Mouse (Mus musculus) liver, embryonic 14 days (tissue): ENCODE results near the gene Olfr648. TPM values are rescaled to one million over a fixed set of nuclear protein-coding genes. Genes with fewer than 3 reads are reported as not detected.

Experiments
- polyA plus RNA-seq: library from polyadenylated mRNA; depleted of rRNA; stranded (reverse); fragments of >200 nt; gene quantifications from 2 replicates; pipeline ENCODE4 v1.2.3, GENCODE M21; 2012; rRNA removed

Olfr648 gene
- 0.03 and 0.06 TPM in 2 replicates for polyA plus RNA-seq

DNA sequence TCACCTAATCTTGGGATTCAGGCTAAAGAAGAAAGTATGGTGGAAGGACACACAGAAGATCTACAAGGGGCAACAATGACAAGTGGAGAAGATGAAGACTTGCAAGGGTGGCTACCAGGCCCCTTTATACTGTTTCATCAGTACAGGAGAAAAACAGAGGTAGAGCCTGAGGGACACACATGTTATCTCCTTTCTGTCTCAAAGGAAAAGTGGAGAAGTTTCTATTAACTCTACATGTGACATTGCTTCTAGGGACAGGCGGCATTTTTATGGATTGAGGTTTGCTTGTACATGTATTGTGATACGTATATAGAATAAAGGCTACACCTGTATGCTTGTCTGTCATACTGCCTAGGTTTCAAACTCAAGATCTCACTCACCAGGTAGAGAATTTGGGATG, at the start of gene Olfr648:
TSS of gene Olfr648 (minus strand) at position 101 of the 400 bp plus-strand sequence.

DNA sequence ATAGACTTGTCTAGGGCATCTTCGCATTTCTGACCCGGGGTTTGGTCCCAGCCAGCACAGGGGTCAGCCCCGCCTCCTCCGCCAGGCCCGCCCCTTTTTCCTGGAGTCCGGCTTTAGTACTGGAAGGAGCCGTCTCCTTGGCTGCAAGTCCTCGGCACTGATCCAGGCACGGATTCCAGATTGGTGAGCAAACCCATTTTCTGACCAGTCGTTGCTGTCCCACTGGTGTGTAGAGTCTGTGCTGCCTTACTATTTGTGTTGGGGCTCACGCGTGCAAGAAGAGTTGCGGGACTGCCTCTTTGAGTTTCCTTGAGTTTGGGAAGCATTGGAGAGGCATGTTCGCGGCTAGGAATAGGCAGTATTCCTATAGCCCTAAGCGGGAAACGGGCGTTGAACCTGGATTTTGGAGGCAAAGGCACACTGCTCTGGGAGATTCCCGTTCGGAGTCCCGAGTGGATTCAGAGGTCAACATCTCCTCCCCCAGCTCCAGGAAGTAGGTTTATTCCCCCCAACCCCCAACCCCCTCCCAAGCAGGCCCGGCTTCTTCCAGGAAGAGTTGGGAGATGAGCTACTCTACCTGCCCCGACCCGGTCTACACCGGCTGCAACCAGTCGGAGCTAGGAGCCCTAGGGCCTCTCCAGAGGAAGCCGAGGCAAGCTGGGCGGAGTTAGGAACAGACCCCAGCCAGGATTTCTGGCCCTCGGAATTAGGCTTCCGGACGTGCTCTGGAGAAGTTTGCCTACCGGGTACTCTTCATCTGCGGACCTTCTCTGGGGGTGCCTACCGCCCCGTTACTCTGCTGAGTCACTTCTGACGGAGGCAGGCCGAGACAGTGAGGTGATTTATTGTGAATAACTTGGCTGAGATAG, 35.7 kb upstream of the Olfr648 start, which contains the start of gene Trim6:
TSS of gene Trim6 (plus strand) at position 93 of the 869 bp plus-strand sequence.

DNA sequence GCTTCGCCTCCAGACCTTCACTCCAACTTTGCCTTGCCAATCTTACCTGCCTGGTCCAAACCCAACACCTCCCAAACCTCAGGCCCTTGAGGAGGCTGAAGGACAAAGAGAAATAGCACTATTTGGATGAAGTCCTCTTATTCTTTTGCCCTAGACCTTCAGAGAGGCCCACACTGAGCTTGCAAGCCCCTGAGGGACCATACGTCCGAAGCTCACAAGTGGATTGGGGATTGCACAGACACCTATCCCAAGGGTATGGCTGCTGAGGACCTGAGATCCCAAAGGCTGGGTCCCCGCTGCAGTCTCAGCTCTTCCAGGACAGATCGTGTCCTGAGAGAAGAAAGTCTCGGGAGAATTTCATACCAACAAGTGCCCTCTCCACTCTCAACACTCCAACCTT, 12.7 kb upstream of the Olfr648 start, which contains the start of gene Olfr649:
TSS of gene Olfr649 (minus strand) at position 101 of the 400 bp plus-strand sequence.

DNA sequence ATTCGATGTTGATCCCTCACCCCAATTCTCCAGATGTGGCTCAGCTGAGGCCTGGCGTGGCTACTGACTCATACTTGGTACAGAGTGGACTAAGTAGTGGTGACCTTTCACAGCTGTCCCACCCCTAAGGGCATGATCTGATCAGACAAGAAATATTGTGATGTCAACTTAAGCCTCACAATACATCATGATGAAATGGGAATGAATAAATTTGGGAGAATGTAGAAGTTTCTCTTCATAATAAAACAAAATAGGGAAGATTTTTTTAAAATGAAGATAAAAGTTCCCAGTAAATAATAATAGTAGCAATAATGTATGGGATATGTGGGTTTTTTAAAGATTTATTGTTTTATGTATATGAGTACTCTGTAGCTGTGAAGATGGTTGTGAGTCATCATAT, 32.7 kb downstream of the Olfr648 start, which contains the start of gene Ubqlnl:
TSS of gene Ubqlnl (minus strand) at position 101 of the 400 bp plus-strand sequence.

DNA sequence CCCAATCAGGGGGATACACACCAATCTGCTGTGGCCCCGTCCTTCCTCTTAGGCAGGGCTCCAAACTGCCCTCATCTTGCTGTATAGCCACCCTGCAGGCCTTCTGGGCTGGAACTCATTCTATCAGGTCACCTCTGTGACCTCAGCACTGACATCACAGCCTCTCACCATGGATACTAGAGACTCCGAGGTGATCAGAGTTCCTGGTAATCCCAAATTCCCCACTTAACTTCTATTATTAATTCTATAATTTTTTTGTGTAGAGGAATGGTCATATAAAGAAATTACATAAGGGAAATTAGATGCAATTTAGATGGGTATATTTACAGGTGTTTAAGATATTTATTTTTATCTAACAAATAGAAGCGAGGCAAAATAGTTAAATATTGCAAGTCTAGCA, 40.0 kb downstream of the Olfr648 start, which contains the start of gene Ubqln3:
TSS of gene Ubqln3 (minus strand) at position 101 of the 400 bp plus-strand sequence.

DNA sequence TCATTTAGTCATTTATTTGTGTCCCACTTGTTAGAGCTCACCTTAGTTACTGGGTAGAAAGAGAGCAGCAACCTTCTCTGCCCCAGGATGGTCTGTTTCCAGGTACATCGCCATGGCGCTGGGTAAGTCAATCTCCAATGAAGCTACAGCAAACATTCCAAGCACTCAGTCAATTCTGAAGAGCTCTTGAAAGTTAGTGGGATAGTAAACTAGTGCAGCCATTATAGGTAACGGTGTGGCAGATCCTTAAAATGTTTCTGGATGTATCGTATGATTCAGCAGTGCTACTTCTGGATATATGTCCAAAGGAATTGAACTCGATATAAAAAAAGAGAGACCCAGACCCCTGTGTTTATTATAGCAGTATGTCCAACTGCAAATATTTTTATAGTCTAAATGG, 45.9 kb downstream of the Olfr648 start, which contains the start of gene Olfr643:
TSS of gene Olfr643 (minus strand) at position 101 of the 400 bp plus-strand sequence.

DNA sequence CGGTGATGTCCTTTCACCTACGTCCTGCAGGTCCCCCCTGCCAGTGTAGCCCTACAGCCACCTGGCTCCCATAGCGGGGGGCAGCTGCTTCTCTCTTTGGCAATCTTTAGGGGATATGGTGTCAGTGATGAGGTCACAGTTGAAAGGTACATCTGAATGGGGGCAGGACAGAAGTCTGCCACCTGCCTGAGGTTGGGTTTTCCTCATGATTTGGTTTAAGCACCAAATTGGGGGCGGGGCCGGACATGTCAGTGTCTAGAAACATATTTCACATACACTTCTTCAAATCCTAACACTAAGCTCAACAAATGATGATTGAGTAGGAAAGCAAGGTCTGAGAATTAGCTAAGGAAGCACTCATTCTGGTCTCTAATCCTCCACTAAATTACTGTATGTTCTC, 53.5 kb downstream of the Olfr648 start, which contains the start of gene Ubqln5:
TSS of gene Ubqln5 (minus strand) at position 101 of the 400 bp plus-strand sequence.

Other genes with a start within 250 kb of the Olfr648 start
- gene Olfr632, start 249.0 kb downstream of the Olfr648 start, polyA plus RNA-seq, result 1.6 and 1.8 TPM in 2 replicates
- 0.02 and 0.09 TPM in 2 replicates for gene Olfr633, start 239.0 kb downstream of the Olfr648 start, polyA plus RNA-seq
- under 0.01 TPM in 2 replicates for gene Olfr635, start 212.2 kb downstream of the Olfr648 start, polyA plus RNA-seq
- gene Olfr638, start 184.6 kb downstream of the Olfr648 start, polyA plus RNA-seq, result 0.05 TPM in 2 replicates
- gene Olfr639, start 166.1 kb downstream of the Olfr648 start, polyA plus RNA-seq, result not detected in 2 replicates
- not detected in 2 replicates for gene Olfr640, start 157.8 kb downstream of the Olfr648 start, polyA plus RNA-seq
- not detected in 2 replicates for gene Olfr641, start 147.9 kb downstream of the Olfr648 start, polyA plus RNA-seq
- not detected in 2 replicates for gene Olfr642, start 130.7 kb downstream of the Olfr648 start, polyA plus RNA-seq
- not detected in 2 replicates for gene 4930516K23Rik, start 121.9 kb downstream of the Olfr648 start, polyA plus RNA-seq
- gene Olfr644, start 111.5 kb downstream of the Olfr648 start, polyA plus RNA-seq, result not detected in 2 replicates
- gene Olfr645, start 97.9 kb downstream of the Olfr648 start, polyA plus RNA-seq, result not detected in 2 replicates
- gene Olfr646, start 78.5 kb downstream of the Olfr648 start, polyA plus RNA-seq, result not detected in 2 replicates
- not detected in 2 replicates for gene Ubqln5, start 53.6 kb downstream of the Olfr648 start, polyA plus RNA-seq
- gene Olfr643, start 46.0 kb downstream of the Olfr648 start, polyA plus RNA-seq, result not detected in 2 replicates
- gene Ubqln3, start 40.1 kb downstream of the Olfr648 start, polyA plus RNA-seq, result not detected in 2 replicates
- gene Ubqlnl, start 32.8 kb downstream of the Olfr648 start, polyA plus RNA-seq, result not detected in 2 replicates
- 0.01 TPM in 1 of 2 replicates, not detected in the other for gene Olfm5, start 18.6 kb downstream of the Olfr648 start, polyA plus RNA-seq
- not detected in 2 replicates for gene Olfr649, start 12.6 kb upstream of the Olfr648 start, polyA plus RNA-seq
- gene Trim6, start 35.4 kb upstream of the Olfr648 start, polyA plus RNA-seq, result 0.59 and 0.62 TPM in 2 replicates
- 1.8 and 2.3 TPM in 2 replicates for gene Trim34a, start 61.1 kb upstream of the Olfr648 start, polyA plus RNA-seq
- gene Trim5, start 104.7 kb upstream of the Olfr648 start, polyA plus RNA-seq, result 0.26 and 0.39 TPM in 2 replicates
- gene Trim12a, start 132.1 kb upstream of the Olfr648 start, polyA plus RNA-seq, result 3.5 and 3.7 TPM in 2 replicates
- gene Trim34b, start 146.1 kb upstream of the Olfr648 start, polyA plus RNA-seq, result 0.02 TPM in 1 of 2 replicates, not detected in the other
- gene Trim12c, start 170.0 kb upstream of the Olfr648 start, polyA plus RNA-seq, result 2.0 and 2.9 TPM in 2 replicates
- gene Trim30b, start 186.5 kb upstream of the Olfr648 start, polyA plus RNA-seq, result 0.15 and 0.23 TPM in 2 replicates
- gene Trim30c, start 217.4 kb upstream of the Olfr648 start, polyA plus RNA-seq, result 0.21 and 0.23 TPM in 2 replicates